ENCODE assay signal across 9 mouse cellular contexts in the genomic region with DNA sequence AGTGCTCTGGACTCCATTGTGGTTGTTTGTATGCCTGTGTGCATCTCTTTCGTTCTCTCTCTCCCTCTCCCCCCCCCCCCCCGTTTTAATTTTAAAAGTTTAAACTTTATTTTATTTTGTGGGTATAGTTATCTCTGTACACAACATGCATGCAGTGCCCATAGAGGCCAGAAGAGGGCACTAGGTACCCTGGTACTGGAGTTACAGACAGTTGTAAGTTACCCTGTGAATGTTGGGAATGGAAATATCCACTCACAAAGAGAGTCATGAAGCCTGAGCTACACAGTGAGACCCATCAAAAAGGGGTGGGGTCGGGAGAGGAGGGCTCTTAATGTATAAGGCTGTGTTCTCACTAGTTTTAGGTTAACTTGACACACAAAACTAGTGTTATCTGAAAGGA. TPM values are rescaled to one million over a fixed set of nuclear protein-coding genes. Genes with fewer than 3 reads are reported as not detected.
DNase-seq lines count a peak whose midpoint lies in the region; ATAC-seq lines count a peak whose summit lies in the region.
"Had no signal": no experiment of that assay in that cellular context is flagged by ENCODE, and none has a peak within 500 bp of the region (broad histone marks: within the 10 kb centered on the region; RNA-seq: fewer than 3 reads in every experiment).

No protein-coding gene starts in this region.

- peaks cover 9% of the 10 kb centered on the region for H3K27me3 ChIP-seq in limb, embryonic 13.5 days

- WGBS in limb, embryonic 13.5 days, result 37% methylated on average over 3 of the region's 3 CpGs

- no peaks in the 10 kb centered on the region for H3K9me3 ChIP-seq in limb, embryonic 13.5 days
- H3K9me3 ChIP-seq: limb, embryonic 12.5 days had no signal

- ATAC-seq in limb, embryonic 13.5 days (ENCODE audit: low FRiP score, low read depth), result 0 out of 2 replicates have a peak, but pooled peaks have one; percentile 48

- 0 out of 2 replicates have a peak, but pooled peaks cover 2% of the 10 kb centered on the region for H3K4me1 ChIP-seq in limb, embryonic 13.5 days
- H3K4me1 ChIP-seq: limb, embryonic 12.5 days had no signal

- no peak overlapping the region for H3K9ac ChIP-seq in limb, embryonic 13.5 days
- H3K9ac ChIP-seq: limb, embryonic 12.5 days had no signal

- H3K4me3 ChIP-seq in limb, embryonic 13.5 days, result no peak overlapping the region
- H3K4me3 ChIP-seq: limb, embryonic 12.5 days had no signal

- H3K36me3 ChIP-seq in limb, embryonic 13.5 days, result no peaks in the 10 kb centered on the region
- H3K36me3 ChIP-seq: limb, embryonic 12.5 days had no signal

- DNase-seq in ovary, postnatal 14 days (ENCODE audit: low spot score), result peak; percentile 53
- DNase-seq in ovary, adult 18-20 months (ENCODE audit: low spot score), result no peak
- DNase-seq in adrenal gland, adult 18-20 months (ENCODE audit: low spot score in 2 of 2), result peak; percentile 52 to 55
- peak; percentile 59 for DNase-seq in embryo, embryonic 11 days
- peak; percentile 80 for DNase-seq in induced T-regulatory cell, adult 2 months (ENCODE audit: low read depth)
- DNase-seq in natural killer cell, adult 2 months (ENCODE audit: low spot score in 2 of 2), result peak; percentile 31 to 53
- DNase-seq in urinary bladder, adult 2 months (ENCODE audit: low spot score), result no peak

- no peak overlapping the region for H3K4me2 ChIP-seq in limb, embryonic 13.5 days (replicated peaks)
- H3K4me2 ChIP-seq: limb, embryonic 12.5 days had no signal

- no peak overlapping the region for H3K27ac ChIP-seq in limb, embryonic 13.5 days
- H3K27ac ChIP-seq: limb, embryonic 12.5 days had no signal

RNA-seq across cellular contexts. Expression of gene Npl, which starts 1.0 kb away (rescaled TPM):
- 1 to 10 TPM; 4.2 to 5.0 TPM for total RNA-seq in adrenal gland, adult 18-20 months (2021)
- polyA plus RNA-seq in limb, embryonic 13.5 days (2015; fragmentation: Nextera tagmentation; extraction: Ambion mirVana), result 9.5 and 9.9 TPM in 2 replicates
- 1.8 and 2.1 TPM in 2 replicates for polyA plus RNA-seq in urinary bladder, adult 2 months (2012; rRNA removed)

Comparison
In these comparisons a context has a peak if more than half of its experiments do, and no peak if none do; other contexts are left out.
1. DNase-seq: peak in ovary, postnatal 14 days (single experiment), adrenal gland, adult 18-20 months (2 of 2), embryo, embryonic 11 days (single experiment), induced T-regulatory cell, adult 2 months (single experiment) and natural killer cell, adult 2 months (2 of 2); none in ovary, adult 18-20 months (single experiment) and urinary bladder, adult 2 months (single experiment).